Mouse (Mus musculus) limb, embryonic 13.5 days (tissue): ENCODE results near the gene Lsamp. TPM values are rescaled to one million over a fixed set of nuclear protein-coding genes. Genes with fewer than 3 reads are reported as not detected.
A peak's percentile ranks its signal among the peaks of the same experiment; 100 is the strongest.

Experiments
- ATAC-seq: fragments of 200-750 bp; cut with Nextera tagmentation; 2 replicates; pipeline ENCODE4 v1.8.0; 2017; ENCODE audit warnings: low read depth, moderate number of reproducible peaks, moderate TSS enrichment; ENCODE audit not compliant: low FRiP score
- H3K27ac ChIP-seq: fragments of 300-500 bp; sonication (generic); 2 replicates; pipeline ENCODE4 v1.5.1; 2015; ENCODE audit warnings: inconsistent platforms, mild to moderate bottlenecking, moderate library complexity
- H3K27me3 ChIP-seq: fragments of 300-500 bp; sonication (generic); 2 replicates; pipeline ENCODE4 v1.6.1; 2015; ENCODE audit warnings: mild to moderate bottlenecking, inconsistent platforms
- H3K36me3 ChIP-seq: fragments of 300-500 bp; sonication (generic); 2 replicates; pipeline ENCODE4 v1.6.1; 2015; ENCODE audit warnings: inconsistent platforms, mild to moderate bottlenecking, moderate library complexity
- H3K4me1 ChIP-seq: fragments of 300-500 bp; sonication (generic); 2 replicates; pipeline ENCODE4 v1.6.1; 2015; ENCODE audit warnings: inconsistent platforms
- H3K4me2 ChIP-seq: fragments of 300-500 bp; sonication (generic); replicated peaks from 2 replicates; pipeline ENCODE4 v1.6.1; 2015; ENCODE audit warnings: inconsistent platforms, mild to moderate bottlenecking, moderate library complexity
- H3K4me3 ChIP-seq: fragments of 300-500 bp; sonication (generic); 2 replicates; pipeline ENCODE4 v1.5.1; 2015; ENCODE audit warnings: moderate library complexity, mild to moderate bottlenecking, inconsistent platforms
- H3K9ac ChIP-seq: fragments of 300-500 bp; sonication (generic); 2 replicates; pipeline ENCODE4 v1.6.1; 2015; ENCODE audit warnings: mild to moderate bottlenecking, inconsistent platforms
- H3K9me3 ChIP-seq: fragments of 300-500 bp; sonication (generic); 2 replicates; pipeline ENCODE4 v1.6.1; 2016; ENCODE audit warnings: inconsistent platforms
- WGBS: fragments of 180-500 bp; shearing (Covaris S2); methylation state at CpG from one replicate; pipeline ENCODE4 v1.1.7; 2015; 5-methylcytosine and 5-hydroxymethylcytosine counted together
- polyA plus RNA-seq: library from polyadenylated mRNA; unstranded; fragments of >200 nt; fragmentation: Nextera tagmentation; extraction: Ambion mirVana; gene quantifications from 2 replicates; pipeline ENCODE4 v1.2.1, GENCODE M21; 2015

Lsamp gene
- polyA plus RNA-seq, 1 experiment from 2014 or later: 11.3 TPM

DNA sequence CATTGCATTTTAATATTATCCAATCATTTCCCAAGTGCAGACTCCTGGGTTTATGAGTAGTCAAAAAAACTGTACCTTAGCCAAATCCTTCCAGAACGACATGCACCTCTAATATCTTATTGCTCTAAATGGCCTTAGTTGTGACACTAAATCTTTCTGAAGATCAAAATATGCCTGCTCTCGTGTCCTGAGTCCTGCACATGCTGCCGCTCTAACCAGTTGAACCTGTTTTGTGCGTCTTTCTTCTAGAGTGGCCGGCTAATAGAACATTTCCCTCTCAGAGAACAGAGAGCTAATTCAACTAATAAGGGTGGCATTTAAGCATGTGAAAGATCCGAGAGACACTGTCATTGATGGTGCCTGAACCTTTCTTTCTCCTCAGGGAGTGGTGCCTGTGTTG, 452.3 kb downstream of the Lsamp start:
- no peak overlapping the region for H3K27ac ChIP-seq
- H3K36me3 ChIP-seq: no peaks in the 10 kb centered on the region
- H3K27me3 ChIP-seq: no peaks in the 10 kb centered on the region
- no peak overlapping the region for H3K4me2 ChIP-seq
- H3K9me3 ChIP-seq: no peaks in the 10 kb centered on the region
- H3K4me3 ChIP-seq: no peak overlapping the region
- ATAC-seq: no peak
- 65% methylated on average over 6 of the region's 6 CpGs for WGBS
- H3K9ac ChIP-seq: no peak overlapping the region
- no peaks in the 10 kb centered on the region for H3K4me1 ChIP-seq

DNA sequence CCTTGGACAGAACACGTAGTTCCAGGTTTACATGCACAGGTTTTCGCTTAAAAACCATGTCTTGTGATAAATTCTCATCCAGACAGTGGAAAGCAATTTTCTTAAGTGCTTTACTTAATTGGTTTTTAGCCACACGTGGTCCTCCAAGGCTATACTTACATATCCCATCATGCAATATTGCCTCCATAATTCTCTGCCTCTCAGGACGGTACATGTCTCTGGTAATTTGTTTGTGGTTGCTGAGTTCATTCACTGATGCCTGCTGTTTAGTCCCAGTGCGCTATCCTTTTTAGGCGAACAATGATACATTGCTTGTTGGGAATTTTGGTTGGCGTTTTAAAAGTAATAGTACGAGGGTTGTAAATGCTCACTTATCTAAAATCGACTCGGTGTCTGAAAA, 453.7 kb downstream of the Lsamp start:
- Histone ChIP-seq H3K27ac (no peak overlapping the region), H3K9me3 (no peaks in the 10 kb centered on the region), H3K36me3 (no peaks in the 10 kb centered on the region), H3K27me3 (no peaks in the 10 kb centered on the region), H3K9ac (no peak overlapping the region), H3K4me3 (no peak overlapping the region), H3K4me2 (0 out of 2 replicates have a peak overlapping the region, but pooled peaks have one; percentile 12), H3K4me1 (no peaks in the 10 kb centered on the region)
- no peak for ATAC-seq
- 79% methylated on average over 10 of the region's 10 CpGs for WGBS

DNA sequence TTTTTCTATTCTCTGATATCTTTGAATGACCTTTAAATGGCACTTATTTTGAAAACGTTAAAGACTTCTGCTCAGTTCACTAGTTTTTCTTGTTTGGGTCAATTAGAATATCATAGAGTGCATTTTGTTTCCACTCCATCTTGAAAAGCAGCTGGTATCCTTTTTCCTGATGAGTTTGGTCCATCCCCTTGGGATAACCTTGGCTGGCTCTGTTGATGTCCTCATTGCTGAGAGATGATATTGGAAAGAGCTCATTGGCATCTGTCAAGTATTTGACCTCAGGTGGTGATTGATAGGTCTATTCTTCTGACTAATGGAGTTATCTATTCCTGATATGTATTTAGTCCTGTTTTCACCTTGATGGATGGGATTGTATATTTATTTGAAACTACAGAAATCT, 454.7 kb downstream of the Lsamp start:
- Histone ChIP-seq H3K27ac (no peak overlapping the region), H3K27me3 (no peaks in the 10 kb centered on the region), H3K4me3 (no peak overlapping the region), H3K4me2 (no peak overlapping the region), H3K4me1 (no peaks in the 10 kb centered on the region), H3K9ac (no peak overlapping the region), H3K9me3 (no peaks in the 10 kb centered on the region), H3K36me3 (no peaks in the 10 kb centered on the region)
- no peak for ATAC-seq
- 89% methylated on average over 1 of the region's 1 CpGs for WGBS

DNA sequence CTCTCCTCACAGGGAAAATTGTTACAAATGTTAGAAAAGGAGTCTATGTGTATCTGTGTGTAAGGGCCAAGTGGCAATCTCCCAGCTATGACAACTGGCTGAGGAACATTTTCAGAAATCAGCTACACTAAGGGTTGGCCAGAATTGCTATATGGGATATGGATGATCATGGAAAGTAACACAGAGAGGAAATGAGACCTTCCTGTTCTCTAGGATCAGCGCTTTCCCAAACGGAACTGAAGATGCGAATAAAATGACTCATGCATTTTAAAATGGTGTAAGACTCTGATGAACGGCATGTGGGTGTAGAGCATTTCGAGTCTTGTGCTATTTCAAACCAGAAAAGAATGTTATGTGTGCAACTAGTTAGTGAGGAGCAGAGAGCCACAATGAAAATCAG, 462.4 kb downstream of the Lsamp start:
- Histone ChIP-seq H3K27me3 (no peaks in the 10 kb centered on the region), H3K9me3 (no peaks in the 10 kb centered on the region)
- 83% methylated on average over 5 of the region's 5 CpGs for WGBS

DNA sequence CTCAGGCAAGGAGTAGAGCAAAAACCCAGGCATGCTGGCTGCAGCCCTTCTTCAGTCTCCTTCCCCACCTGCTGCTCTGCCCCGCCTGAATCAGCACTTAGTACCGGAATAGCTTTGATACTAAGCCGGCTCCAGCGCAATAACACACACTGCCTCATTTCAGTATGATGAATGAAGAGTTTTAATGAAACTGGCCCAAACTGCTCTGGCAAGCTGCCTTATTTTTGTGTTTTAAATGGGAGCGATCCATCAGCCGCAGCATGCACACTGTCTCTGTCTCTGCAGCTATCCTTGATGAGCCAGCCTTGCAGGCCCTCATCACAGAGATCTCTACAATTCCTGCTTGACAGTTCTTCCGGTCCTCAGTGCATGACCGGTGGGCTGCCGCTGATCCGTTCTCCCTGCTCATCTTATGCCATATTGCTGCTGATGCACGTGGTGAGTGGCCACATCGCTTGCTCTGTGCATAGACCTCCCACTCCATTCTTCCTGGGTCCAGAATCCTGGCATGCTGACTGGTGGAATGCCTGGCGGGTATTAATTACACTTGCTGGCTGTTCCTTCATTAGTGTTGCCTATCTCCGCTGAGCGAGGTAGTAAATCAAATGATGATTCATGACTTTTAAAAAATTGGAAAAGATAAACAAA, 479.4 kb downstream of the Lsamp start:
- no peaks in the 10 kb centered on the region for H3K27me3 ChIP-seq
- no peak overlapping the region for H3K4me2 ChIP-seq
- no peak overlapping the region for H3K27ac ChIP-seq
- H3K4me1 ChIP-seq: no peaks in the 10 kb centered on the region
- no peaks in the 10 kb centered on the region for H3K36me3 ChIP-seq
- H3K4me3 ChIP-seq: no peak overlapping the region
- ATAC-seq: no peak
- H3K9me3 ChIP-seq: no peaks in the 10 kb centered on the region
- WGBS: 73% methylated on average over 15 of the region's 15 CpGs
- H3K9ac ChIP-seq: no peak overlapping the region

More for the DNA sequence above, 462.4 kb downstream of the Lsamp start:
- Histone ChIP-seq H3K36me3 (no peaks in the 10 kb centered on the region), H3K4me3 (no peak overlapping the region), H3K4me1 (no peaks in the 10 kb centered on the region), H3K4me2 (no peak overlapping the region), H3K27ac (no peak overlapping the region), H3K9ac (no peak overlapping the region)
- no peak for ATAC-seq

DNA sequence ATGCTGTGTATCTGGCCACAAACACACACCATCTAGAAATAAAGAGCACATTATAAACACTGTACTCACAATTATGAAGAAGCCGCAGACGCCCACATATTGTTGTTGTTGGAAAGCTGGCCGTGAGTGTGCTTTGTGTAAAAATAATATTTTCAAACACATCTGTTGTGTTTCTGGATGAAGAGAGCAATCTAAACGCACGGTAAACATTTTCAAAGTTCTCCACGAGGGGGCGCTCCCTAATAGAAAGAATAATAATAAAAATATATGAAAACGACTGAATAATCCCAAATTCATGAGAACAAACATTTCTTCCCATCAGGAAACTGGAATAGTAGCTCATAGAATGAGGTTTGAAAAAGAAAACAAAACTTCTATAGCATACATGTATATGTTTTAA, 482.4 kb downstream of the Lsamp start:
- Histone ChIP-seq H3K9ac (no peak overlapping the region), H3K27me3 (no peaks in the 10 kb centered on the region), H3K27ac (no peak overlapping the region), H3K4me2 (no peak overlapping the region), H3K4me3 (no peak overlapping the region), H3K36me3 (no peaks in the 10 kb centered on the region), H3K9me3 (no peaks in the 10 kb centered on the region), H3K4me1 (no peaks in the 10 kb centered on the region)
- 18% methylated on average over 8 of the region's 8 CpGs for WGBS
- ATAC-seq: no peak

DNA sequence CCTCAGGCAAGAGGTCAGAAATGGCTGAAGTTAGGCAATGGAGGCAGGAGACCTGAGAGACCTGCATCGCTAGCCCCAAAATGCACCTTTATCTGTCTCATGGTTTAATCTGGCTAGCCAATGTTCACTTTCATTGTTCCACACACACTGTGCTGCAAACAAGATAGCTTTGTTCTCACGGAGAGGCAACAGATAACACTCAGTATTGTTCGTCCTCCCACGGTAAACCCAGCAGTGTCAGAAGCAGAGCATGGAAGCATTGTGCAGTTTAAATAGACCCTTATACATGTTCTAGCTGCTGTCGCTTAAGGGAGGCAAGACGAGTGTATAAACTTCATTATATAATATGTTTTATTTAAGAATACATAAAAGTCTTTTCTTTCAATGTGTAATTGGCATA, 486.8 kb downstream of the Lsamp start:
- Histone ChIP-seq H3K27ac (no peak overlapping the region), H3K4me3 (no peak overlapping the region), H3K4me1 (no peaks in the 10 kb centered on the region), H3K36me3 (no peaks in the 10 kb centered on the region), H3K9ac (no peak overlapping the region), H3K9me3 (no peaks in the 10 kb centered on the region), H3K4me2 (no peak overlapping the region), H3K27me3 (no peaks in the 10 kb centered on the region)
- WGBS: 85% methylated on average over 6 of the region's 6 CpGs
- no peak for ATAC-seq

DNA sequence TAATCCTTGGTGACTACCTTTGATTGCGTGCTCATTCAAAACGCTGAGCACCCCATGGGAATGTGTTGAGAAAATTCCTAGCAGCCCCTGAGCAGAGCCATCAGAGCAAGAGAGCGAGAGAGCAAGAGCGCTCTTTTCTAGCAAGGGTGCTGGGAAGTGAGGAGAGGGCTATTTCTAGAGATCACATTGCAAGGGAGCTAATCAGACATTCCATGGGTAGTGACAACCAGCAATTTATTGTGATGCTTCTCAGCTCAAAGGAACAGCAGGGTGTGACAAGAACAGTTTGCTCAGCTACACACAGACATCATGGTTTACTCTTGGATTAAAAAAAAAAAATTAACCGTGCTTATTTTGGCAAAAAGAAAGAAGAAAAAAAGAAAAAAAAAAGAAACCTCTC, 487.8 kb downstream of the Lsamp start:
- H3K9ac ChIP-seq: no peak overlapping the region
- WGBS: 80% methylated on average over 5 of the region's 5 CpGs
- no peak overlapping the region for H3K4me2 ChIP-seq

DNA sequence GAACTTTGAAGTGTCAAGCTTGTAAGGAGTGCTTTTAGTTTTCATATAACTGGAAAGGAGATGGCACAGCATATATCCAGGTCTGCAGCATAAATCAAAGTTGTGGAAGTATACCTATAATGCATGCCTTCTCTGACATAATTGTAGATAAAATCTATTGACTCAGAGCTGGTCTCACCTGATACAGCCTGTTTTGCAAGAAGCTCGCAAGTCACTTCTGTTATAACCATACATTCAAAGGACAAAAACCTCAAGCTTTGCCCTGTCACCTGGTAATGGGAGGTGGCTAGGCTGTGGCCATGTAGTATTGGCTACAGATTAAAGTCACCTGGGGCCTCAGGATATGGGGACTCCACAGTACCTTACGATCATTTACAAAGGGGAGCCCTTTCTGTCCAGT, 507.4 kb downstream of the Lsamp start:
- H3K9me3 ChIP-seq: no peaks in the 10 kb centered on the region
- no peak overlapping the region for H3K4me2 ChIP-seq
- no peaks in the 10 kb centered on the region for H3K4me1 ChIP-seq
- H3K4me3 ChIP-seq: no peak overlapping the region
- ATAC-seq: no peak
- no peak overlapping the region for H3K9ac ChIP-seq
- 87% methylated on average over 2 of the region's 2 CpGs for WGBS
- H3K27ac ChIP-seq: no peak overlapping the region
- no peaks in the 10 kb centered on the region for H3K27me3 ChIP-seq
- H3K36me3 ChIP-seq: no peaks in the 10 kb centered on the region

More for the DNA sequence above, 487.8 kb downstream of the Lsamp start:
- no peaks in the 10 kb centered on the region for H3K36me3 ChIP-seq
- ATAC-seq: no peak
- H3K4me3 ChIP-seq: no peak overlapping the region
- no peaks in the 10 kb centered on the region for H3K27me3 ChIP-seq
- H3K4me1 ChIP-seq: no peaks in the 10 kb centered on the region
- no peaks in the 10 kb centered on the region for H3K9me3 ChIP-seq
- no peak overlapping the region for H3K27ac ChIP-seq

DNA sequence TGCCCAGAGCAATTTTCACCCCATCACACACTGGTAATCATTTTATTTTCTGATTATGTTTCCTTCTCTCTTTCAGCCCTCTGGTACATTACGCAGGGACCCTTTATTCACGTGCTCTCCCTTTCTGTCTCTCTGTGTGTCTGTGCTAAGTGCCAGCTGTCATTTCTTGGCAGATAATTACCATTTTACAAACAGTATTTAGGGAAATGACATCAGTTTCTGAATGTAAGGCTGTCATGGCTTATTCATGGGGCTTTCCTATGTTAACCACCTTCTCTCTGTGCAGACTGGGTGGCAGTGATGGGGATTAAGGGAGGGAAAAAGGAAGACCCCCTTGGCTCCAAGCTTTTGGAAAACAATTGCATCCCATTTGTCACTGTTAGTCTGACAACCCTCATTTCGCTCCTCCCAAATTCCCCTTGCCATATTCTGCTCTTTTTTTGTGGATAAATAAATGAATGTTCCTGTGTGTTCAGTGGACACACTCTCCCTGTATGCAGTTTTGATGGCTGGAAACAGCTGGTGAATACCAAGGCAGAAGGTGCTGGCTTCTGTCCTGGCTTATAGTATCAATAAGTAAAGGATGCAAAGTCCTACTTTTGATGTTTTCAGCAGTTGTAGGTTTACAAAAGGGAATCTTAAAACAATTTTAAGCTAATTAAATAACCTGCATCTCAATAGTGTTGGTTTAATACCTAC, 520.2 kb downstream of the Lsamp start:
- no peak overlapping the region for H3K4me3 ChIP-seq
- no peak overlapping the region for H3K4me2 ChIP-seq
- no peak overlapping the region for H3K27ac ChIP-seq
- no peak for ATAC-seq
- no peaks in the 10 kb centered on the region for H3K4me1 ChIP-seq
- 72% methylated on average over 3 of the region's 3 CpGs for WGBS
- no peaks in the 10 kb centered on the region for H3K36me3 ChIP-seq
- H3K27me3 ChIP-seq: no peaks in the 10 kb centered on the region
- H3K9me3 ChIP-seq: no peaks in the 10 kb centered on the region
- no peak overlapping the region for H3K9ac ChIP-seq

DNA sequence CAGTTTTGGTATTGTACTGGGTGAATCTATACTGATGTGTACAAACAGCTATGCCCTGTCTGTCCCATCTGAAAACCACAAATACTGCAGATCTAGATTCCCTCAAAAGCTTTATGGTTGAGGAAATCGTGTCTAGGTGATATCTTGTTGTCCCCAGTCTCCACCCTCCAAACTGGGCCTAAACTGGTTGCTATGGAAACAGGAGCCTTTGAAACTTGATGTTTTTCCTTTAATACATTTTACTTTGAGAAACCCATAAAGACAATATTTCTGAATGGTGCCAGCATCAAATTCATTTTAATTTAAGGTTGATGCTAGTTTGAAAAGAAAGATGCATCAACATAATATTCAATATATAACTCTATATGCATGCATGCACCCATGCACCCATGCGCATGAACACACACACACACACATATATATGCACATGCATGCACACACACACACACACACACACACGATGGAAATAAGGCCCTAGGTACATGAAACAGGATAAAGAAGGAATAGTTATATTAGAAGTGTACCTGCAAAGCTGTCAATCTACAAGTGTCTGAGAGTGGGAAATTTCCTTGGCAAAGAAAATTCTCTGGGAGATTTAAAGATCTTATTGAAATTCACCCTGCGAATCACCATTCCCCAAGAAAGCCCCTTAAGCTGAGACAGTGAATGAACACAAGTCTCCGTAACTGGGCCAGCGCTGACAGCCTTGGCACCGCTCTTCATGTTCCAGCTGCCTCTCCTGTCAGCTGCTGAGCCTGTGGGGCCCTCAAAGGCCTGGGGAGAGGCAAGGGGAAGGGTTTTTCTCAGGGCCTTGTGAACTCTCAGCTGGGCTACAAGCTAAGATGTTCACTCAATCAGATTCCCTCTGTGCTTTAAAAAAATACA, 525.2 kb downstream of the Lsamp start:
- H3K4me3 ChIP-seq: no peak overlapping the region
- H3K9ac ChIP-seq: no peak overlapping the region
- no peaks in the 10 kb centered on the region for H3K9me3 ChIP-seq
- no peaks in the 10 kb centered on the region for H3K27me3 ChIP-seq
- no peak overlapping the region for H3K4me2 ChIP-seq
- 79% methylated on average over 7 of the region's 7 CpGs for WGBS
- ATAC-seq: no peak
- no peaks in the 10 kb centered on the region for H3K36me3 ChIP-seq
- H3K27ac ChIP-seq: no peak overlapping the region
- H3K4me1 ChIP-seq: no peaks in the 10 kb centered on the region

DNA sequence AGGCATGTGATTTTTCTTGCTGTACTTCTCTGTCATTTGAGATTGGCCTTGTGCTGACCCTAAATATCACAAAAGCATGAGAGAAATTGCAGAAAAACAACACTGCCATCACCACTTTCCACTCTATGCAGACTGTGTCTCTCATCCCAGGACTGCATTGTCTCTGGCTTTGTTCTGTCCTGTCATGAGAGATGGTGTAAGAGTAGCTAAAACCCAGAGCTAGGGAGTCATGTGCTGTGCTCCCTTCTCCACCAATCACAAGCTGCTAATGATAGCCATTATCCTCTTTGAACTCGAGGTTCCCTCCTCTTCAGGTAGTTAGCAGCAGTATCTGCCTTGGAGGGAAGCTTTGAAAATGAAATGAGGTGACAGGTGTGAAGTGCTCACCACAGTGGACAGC, 552.6 kb downstream of the Lsamp start:
- no peak overlapping the region for H3K4me2 ChIP-seq
- H3K27ac ChIP-seq: no peak overlapping the region
- 9% methylated on average over 1 of the region's 1 CpGs for whole genome bisulfite sequencing
- H3K4me3 ChIP-seq: no peak overlapping the region
- no peak overlapping the region for H3K9ac ChIP-seq
- ATAC-seq: no peak
- H3K36me3 ChIP-seq: no peaks in the 10 kb centered on the region
- H3K27me3 ChIP-seq: no peaks in the 10 kb centered on the region
- H3K4me1 ChIP-seq: no peaks in the 10 kb centered on the region
- H3K9me3 ChIP-seq: no peaks in the 10 kb centered on the region
